Mouse (Mus musculus) brain, embryonic 18.5 days (tissue): Measurements from ENCODE around the gene Ppm1n.
"Not testable (repeated sequence)": the region's sequence is repeated elsewhere in the genome, so short reads cannot be mapped to it uniquely, and the experiment has no call there.

Experiments
- DNase-seq: peaks from one replicate; pipeline ENCODE4 v3.0.0-alpha.2; 2012; ENCODE audit warnings: low read depth, low spot score

Ppm1n gene

GRCm38 (mm10) chr7:19282791-19283405 lies 3.0 kb upstream of the Ppm1n start:
- no peak for DNase-seq

- peak; percentile 71 for DNase-seq
Measured at GRCm38 (mm10) chr7:19282385-19282784, 2.5 kb upstream of the Ppm1n start, which contains the start of gene Rtn2. TSS of gene Rtn2 (plus strand) at chr7:19282624.

DNA sequence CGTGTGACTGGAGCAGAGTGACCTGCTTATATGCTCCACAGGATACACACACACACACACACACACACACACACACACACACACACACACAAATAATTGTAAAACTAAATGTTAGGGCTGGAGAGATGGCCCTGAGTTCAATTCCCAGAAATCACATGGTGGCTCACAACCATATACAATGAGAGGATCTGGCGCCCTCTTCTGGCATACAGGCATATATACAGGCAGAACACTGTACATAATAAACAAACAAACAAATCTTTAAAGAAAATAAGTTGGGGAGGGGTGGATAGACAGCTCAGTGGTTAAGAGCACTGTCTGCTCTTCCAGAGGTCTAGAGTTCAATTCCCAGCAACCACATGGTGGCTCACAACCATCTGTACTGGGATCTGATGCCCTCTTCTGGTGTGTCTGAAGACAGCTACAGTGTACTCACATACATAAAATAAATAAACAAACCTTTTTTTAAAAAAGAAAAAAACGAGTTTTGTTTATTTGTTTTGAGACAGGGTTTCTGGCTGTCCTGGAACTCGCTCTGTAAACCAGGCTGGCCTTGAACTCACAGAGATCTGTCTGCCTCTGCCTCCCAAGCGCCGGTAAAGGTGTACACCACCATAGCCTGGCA lies 1.9 kb upstream of the Ppm1n start:
- not testable (repeated sequence) for DNase-seq

GRCm38 (mm10) chr7:19279052-19279451 lies 812 bp downstream of the Ppm1n start:
- DNase-seq: no peak

DNA sequence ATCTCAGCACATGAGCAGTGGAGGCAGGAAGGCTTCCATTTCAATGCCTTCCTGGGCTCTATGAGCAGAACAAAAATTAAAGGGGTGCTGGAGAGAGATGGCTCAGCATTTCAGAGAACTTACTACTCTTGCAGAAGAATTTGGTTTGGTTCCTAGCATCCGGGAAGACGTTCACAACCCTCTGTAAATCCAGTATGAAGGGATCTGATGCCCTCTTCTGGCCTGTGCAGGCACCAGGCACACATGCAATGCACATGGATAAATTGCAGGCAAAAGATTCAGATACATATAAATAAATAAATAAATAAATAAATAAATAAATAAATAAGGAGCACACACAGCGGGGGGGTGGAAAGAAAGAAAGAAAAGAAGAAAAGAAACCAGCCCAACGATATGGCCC lies 3.6 kb downstream of the Ppm1n start:
- DNase-seq: no peak

- no peak for DNase-seq
Measured at GRCm38 (mm10) chr7:19272173-19272764, 7.6 kb downstream of the Ppm1n start.

- peak; percentile 83 for DNase-seq
Measured at GRCm38 (mm10) chr7:19271238-19272172, 8.4 kb downstream of the Ppm1n start, which contains the start of gene Vasp. TSS of gene Vasp (minus strand) at chr7:19271817.

DNA sequence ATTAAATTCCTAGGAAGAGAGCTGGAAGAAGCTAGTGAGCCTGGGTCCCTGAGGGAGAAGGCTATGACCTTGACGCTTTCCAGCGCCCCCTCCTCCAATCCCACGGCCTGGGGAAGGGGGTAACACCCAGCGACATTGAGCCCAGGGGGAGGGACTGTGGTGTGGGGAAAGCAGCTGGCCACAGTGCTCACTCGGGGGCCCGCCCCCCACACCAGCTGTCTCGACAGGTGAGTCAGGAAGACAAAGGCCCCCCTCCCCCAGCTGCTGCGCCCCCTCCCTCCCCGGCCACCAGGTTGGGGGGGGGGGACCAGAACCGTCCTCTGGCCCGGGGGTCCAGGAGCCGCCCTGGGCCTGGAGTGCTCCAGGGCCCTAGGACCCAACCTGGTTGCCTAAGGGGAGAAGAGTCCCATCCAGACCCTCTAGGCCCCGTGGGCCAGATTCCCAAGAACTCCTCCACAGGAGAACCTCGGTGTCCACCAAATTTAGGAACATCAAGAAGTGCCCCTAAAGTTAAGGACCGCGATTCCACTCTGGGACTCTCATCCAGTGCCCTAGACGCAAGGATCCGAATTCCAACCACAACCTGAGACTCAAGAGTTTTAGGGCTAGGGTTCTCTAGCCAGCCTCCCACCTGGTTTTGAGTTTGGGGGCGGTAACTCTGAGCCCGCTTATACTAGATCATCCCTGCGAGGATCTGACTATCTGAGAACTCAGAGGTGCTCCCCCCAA lies 9.2 kb downstream of the Ppm1n start:
- DNase-seq: no peak

DNA sequence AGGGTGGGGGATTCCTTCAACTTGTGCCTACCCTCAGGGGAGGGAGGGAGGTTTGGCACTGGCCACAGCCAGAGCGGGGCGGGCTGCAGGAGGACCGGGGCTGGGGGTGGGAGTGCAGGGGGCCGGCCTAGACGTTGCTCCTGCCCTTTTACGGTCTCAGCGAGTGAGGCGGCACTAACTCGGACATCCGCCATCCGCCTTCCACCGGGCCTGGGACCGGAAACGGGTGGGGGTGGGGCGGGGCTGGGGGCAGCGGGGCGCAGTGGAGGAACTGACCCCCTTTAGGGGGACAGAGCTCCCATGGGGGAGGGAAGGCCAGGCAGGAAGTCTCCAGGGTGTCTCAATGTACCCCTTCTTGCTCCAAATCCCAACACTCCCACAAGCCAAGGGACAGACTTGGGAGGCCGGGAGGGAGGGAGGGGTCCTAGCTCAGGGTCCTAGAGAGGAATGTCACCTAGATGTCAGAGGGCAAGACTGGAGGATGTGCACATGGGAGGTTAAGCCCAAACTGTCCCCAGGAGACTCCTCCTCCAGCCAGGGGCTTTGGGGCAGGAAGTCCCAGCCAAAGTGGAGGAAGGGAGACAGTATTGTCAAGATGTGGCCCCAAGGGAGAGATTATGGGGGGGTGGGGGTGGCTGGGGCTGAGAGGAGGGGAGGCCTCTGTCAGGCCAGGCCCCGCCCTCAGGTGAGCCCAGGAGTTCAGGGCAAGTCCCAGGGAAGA lies 10.0 kb downstream of the Ppm1n start:
- DNase-seq: no peak

GRCm38 (mm10) chr7:19268993-19269681 lies 10.7 kb downstream of the Ppm1n start:
- DNase-seq: no peak

- no peak for DNase-seq
Measured at GRCm38 (mm10) chr7:19267051-19267450, 12.8 kb downstream of the Ppm1n start.

- no peak for DNase-seq
Measured at GRCm38 (mm10) chr7:19265928-19266822, 13.7 kb downstream of the Ppm1n start.

DNA sequence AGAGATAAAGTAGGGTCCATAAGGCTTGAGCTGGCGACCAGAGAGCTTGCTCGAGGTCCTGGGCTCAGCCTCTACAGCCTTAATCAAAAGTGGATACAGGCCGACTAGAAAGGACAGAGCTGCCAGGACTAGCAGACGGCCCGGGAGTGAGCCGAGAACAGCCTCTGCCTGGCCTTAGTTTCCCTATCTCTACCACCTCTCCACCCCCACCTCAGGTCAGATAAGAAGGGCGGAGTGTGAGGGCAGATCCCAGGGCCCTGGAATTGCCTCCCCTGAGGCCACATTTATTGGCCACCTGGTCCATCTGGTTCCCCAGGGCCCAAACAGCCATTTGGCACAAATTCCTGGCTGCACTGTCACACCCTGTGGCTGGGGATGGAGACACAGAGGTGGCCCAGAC lies 14.7 kb downstream of the Ppm1n start:
- no peak for DNase-seq

GRCm38 (mm10) chr7:19258336-19258735 lies 21.5 kb downstream of the Ppm1n start:
- DNase-seq: no peak

- DNase-seq: no peak
Measured at GRCm38 (mm10) chr7:19257390-19258022, 22.4 kb downstream of the Ppm1n start.

DNA sequence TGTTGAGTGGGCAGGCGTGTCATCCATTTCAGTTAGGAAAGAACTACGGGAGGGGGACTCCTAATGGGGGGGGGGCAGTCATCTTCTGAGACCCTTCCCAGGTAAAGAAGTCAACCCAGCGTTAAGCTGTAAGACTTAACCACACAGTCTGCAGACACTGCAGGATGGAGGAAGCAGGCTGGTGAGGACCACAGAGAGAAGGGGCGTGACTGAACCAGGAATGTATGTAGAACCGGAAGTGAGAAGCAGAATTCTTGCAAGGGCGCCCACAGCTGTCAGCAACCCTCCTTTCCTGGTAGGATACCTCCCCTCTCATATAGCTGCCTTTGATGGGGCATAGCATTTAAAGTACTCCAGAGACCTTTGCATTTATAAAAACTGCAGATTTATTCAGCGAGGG lies 23.3 kb downstream of the Ppm1n start:
- no peak for DNase-seq

DNA sequence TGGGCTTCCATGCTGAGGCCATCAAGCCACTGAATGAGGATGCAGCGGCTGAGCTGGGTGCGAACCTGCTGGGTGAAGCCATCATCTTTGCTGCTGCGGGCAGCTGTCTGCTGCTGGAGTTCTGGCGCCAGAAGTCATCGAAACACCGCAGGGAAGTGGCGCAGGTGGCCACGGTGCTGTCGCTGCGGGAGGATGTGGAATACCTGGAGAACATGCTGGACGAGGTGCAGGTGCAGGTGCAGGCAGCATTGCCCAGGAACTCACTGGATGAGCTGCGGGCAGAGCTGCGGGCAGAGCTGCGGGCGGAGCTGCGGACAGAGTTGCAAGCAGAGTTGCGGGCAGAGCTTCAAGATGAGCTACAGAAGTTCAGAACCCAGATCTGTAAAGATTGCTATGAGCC lies 24.5 kb downstream of the Ppm1n start:
- DNase-seq: no peak

DNA sequence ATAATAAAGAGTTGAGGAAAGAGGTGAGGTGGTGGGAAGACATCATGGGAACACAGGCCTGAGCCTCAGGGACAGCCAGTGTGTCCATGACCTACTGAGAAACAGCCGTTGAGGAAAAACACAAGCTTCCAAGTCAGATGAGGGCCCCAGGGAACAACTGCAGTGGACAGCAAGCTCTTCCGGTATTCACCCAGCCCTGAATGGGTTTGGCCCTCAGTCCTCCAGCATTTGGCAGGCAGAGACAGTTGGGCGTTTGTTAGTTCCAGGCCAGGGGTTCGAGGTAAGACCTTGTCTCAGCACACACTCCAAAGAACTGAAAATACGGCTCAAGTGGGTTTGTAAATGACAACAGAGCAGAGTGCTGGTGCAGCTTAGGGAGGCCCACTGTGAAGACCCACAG lies 26.4 kb downstream of the Ppm1n start:
- no peak for DNase-seq

DNA sequence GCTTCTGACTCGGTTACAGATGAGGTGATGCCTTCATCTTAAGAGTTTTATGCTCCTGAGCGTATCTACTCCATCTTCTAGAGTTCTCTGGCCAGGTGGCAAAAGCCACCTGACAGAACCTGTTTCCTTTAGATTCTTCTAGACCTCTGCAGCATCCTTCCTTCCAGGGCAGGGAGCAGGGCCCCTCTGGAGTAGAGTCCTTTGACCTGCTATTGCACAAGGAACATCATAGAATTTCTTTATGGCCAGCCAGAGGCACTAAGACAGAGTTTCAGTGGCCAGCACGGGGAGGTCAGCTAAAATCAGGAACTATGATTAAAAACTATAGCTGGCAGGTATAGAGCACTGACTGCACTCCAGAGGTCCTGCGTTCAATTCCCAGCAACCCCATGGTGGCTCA lies 27.8 kb downstream of the Ppm1n start:
- no peak for DNase-seq
